Mouse (Mus musculus) induced T-regulatory cell, adult 2 months (primary cell): ENCODE data around the gene Cd34.

Experiments
- DNase-seq: peaks from one replicate; pipeline ENCODE4 v3.0.0-alpha.2; 2012; ENCODE audit warnings: low read depth

Cd34 gene

DNA sequence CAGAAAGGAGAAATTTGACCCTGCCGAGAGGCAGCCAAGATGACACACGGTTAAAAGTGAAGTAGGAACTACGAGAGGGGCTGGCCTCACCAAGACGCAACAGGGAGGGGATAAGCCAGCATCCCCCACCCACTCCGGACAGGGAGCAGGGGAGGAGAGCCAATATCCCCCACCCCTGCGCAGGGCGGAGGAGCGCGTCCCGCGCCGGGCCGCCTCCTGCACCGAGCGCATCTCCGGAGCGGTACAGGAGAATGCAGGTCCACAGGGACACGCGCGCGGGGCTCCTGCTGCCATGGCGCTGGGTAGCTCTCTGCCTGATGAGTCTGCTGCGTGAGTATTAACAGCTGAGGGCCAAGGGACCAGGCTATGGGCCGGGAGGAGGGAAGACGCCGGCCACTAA lies at the start of gene Cd34:
Gene Cd34, plus strand, starts transcription at position 105 of the 400 bp plus-strand sequence.
- DNase-seq = no peak

DNA sequence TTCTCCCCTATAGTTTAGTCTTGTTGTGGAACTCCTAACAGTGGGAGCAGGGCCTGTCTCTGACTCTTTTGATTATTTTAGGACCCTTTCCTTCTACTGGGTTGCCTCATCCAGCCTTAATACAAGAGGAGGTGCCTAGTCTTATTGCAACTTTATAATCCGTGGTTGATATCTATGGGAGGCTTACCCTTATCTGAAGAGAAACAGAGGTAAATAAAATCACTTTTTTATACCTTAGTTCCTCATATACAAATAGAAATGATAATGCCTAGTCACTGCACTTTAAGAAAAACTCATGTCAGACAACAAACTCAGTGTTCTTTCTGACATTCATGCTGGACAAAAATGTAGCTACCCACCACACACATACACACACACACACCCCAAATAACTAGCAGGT lies 44.1 kb upstream of the Cd34 start:
- DNase-seq = no peak

DNA sequence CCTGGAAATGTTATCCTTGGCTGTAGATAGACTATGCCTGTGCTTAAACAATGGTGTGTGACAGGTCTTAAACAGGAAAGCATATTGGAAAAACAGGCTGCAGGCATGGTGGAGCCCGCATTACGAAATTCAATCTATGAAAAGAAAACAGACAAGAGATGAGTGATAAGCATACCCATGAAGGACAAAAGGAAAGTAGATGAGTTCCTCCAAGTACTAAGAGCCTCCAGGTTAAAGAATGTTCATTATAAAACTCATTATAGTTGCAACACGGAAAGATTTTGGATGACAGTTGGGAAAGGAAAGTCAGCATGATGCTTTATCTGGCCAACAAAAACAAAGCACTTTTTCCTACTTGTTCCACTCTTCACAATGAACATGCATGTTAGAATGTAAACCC lies 43.3 kb upstream of the Cd34 start:
- no peak for DNase-seq

DNA sequence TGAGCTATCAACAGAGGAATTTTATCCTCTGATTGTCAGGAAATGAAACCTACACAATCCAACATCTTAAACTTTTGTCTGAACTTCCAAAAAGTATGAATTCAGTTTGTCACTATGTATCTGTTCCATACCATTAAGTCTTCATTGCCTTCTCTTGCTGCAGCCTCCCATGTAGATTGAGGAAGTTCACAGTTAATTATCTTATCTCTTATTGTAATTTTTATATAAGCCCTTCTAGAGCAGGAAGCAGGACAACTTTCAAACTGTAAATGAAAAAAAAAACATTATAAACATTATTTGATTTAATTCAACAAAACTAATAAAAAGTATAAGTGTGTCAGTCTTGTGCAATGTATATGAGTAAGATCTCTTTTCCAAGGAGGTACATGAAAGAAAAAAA lies 37.5 kb upstream of the Cd34 start:
- no peak for DNase-seq

DNA sequence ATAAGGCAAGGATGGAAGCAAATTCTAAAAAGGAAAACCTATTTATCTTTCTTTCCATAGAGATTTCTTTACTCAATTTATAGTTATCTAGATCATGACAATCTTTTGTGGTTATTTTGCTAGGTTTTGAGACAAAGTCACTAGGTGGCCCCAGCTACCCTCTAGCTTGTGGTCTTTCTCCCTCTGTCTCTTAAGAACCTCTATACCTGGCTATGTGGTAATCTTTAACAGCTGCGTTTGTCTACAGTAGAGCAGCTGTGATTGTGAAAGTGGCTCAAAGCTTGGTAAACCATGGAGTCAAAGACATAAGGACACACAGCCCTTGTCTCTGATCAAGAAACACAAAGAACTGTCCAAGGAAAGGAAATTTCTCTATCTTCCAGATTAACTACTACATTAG lies 36.8 kb upstream of the Cd34 start:
- DNase-seq = no peak

DNA sequence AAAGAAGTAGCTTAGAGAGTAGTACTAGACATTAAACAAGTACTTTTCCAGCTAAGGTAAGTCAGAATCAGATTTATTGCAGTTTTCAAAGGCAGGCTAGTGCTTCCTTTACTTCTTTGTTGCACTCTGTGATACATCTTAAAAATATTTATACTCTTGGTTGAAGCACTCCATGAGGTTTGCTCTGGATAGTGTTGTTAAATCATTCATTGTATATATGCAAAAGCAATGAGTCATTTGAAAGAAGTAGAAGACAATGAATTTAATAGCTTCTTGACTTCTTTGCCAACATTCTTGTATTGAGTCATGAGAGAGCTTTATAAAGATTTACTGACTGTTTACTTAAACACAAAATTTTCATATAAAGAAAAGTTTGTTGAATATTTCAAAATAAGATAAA lies 29.7 kb upstream of the Cd34 start:
- no peak for DNase-seq

DNA sequence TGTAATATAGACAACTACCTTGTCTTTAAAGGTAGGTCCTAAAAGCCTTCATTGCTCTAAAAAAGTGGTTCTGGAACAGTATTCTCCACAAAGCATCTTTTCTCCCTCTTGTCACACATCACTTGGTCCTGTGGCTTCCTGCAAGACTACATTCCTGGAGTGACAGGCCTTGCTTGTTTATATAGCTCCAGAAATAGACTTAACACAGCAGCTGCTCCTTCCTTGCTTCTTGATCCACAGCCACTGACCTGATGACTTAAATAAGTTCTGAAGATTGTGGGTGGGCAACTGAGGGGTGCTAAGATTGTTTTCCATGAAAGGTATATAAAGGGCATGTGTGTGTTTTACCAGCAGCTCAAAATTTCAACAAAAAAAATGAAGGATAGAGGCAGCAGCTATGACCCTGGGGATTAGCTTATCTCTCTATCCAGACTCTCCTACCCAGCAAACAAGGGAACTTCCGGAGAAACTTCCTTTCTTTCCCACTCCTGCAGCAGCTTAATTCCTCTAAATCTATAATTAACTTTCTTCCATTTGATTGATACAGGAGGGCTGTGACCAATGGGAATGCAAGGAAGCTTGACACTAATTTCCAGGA lies 12.8 kb upstream of the Cd34 start:
- no peak for DNase-seq

DNA sequence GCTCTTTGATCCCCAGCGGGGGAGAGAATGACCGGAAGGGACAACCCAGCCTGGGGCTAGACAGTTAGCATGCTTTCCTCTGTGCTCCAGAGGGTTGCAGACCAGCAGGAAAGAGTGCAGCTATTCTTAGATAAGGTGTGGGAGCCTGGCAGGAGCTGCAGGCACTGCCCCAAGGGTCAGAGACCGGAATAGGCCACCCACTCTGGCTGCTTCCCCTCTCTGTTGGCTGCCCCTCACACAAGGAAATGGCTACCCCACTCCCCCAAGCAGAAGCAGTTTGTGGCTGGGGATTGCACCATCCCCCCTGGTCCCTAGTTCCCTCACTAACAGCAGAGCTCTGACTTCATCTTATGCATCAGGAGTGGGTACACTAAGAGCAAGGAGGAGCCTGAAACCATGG lies 10.7 kb upstream of the Cd34 start:
- DNase-seq = no peak

DNA sequence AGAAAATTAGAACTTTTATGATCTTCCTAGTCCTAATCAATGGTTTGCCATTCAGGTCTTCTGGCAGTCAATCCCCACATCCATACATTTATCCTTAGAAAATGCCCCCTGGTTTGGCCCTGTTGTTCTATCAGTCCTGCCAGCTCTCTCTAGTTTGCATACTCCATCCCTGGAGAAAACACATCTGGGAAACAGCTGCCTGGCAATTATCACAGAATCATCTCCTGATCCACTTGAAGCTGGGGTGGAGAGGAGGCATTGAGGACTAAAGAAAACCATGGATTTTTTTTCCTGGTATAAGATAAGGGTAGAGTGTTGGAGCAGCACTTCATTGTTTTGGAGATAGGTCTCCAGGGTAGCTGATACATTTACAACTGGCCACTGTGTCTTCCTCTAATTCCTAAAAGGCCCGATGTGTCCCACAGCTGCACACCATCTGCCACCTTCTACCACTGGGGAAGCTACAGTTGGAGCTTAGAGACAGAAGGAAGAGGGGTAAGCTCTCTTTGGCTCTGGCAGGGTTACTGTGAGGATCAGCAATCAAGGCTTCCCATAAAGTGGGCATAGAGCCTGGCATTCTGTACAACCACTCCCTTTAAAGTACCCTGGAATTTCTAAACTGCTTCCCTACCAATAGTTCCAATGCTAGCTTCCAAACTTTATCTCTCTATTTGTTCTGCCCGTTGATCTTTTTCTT lies 9.2 kb upstream of the Cd34 start:
- DNase-seq = no peak

DNA sequence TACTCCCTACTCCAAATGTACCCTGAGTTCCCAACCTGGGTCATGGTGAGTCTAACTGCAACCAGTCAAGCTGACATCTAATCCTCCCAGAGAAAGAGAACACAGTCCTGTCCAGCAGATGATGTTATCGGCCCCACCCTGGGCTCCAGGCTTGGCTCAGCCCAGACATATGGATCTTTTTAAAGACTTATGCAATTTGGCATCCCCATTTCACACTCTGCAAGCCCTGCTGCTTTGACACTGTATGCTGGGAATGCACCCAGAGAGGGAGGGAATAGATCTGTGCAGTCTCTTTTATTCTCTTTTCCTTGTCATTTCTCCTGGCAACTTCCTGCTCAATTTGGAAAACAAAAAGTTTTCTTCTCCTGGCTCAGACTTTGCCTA lies 8.7 kb upstream of the Cd34 start:
- DNase-seq = no peak

DNA sequence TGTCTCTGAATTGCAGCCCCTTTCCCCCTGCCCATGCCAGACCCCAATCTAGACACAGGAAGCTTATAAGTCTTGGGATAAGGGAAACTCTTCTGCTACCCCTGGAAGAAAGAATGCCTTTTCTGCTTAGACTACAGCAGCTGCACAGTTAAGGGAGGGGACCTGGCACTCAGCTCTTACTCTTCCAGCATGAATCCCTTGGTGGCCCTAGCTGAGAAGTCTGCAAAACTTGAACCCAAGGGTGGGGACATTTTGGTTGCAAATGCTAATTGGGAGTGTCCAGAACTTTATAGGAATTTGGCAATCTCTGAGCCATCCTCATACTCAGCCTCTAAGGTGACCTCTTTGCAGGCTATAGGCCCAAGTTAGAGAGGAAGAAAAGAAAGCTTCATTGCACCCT lies 7.9 kb upstream of the Cd34 start:
- no peak for DNase-seq

DNA sequence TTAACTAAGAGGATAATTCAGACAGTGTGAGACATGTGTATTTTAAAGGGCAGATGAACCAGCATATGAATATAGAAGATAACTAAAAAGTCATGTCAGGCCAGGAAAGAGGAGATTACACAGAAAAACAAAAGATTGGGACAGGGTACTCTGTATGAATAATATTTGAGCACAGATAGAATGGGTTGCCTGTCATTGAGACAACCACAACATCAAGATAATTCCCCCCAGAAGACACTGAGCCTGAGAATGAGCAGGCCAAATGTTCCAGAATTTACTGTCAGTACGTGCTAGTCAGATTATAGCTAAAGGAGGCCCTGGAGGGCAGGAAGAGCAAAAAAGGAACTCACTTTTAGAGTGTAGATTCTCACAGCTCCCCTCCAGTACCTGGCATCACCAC lies 3.3 kb upstream of the Cd34 start:
- DNase-seq = no peak

DNA sequence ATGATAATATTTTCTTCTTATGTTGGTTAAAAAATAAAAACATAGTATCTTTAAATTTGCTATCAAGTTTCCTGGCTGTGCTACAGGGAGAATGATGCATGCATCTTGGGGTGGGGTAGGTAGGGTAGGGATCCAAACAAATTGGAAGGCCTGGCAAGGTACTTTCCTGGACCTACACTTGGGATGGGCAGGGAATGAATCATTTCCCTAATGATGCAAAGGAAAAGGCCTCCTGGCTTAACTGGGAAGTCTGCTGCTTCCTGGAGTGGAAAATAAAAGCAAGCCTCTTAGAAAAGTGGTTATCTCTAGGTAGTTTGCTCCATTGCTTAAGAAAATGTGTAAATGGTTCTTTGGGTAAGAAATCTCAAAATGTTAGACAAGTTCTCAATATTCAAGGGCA lies 2.9 kb downstream of the Cd34 start:
- no peak for DNase-seq

DNA sequence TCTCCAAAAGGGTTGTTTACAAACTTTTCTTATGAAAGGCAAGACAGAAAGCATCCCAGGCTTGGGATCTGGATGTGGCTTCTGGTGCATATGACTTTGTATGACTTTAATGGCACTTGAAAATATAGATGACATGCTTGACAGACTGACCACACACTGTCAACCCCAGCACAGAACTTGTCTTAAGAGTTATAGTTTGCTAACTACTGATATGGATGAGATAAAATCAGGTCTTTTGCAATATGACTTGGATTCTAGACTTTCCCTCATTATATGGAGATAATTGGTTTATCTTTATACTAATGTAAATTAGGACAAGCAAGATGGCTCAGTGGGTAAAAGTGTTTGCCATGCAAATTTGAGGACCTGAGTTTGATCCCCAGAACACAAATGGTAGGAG lies 4.3 kb downstream of the Cd34 start:
- DNase-seq = no peak

DNA sequence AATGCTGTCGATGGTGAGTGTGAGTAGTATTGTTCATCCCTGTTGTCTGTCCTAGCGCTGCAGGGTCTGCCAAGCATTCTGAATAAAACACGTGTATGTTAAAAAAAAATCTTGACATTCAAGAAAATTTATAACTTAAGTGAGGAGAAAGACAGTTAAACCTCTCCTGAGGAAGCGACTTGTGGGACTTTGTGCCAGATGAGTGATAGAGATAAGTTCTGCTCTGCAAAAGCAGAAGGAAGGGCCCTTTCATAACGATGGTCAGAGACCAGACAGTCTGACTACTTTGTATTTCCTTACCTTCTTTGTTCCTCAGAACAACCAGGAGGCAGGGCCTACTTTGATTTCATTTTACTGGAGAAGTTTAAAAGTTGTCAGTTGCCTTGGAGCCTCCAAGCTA lies 4.9 kb downstream of the Cd34 start:
- no peak for DNase-seq

DNA sequence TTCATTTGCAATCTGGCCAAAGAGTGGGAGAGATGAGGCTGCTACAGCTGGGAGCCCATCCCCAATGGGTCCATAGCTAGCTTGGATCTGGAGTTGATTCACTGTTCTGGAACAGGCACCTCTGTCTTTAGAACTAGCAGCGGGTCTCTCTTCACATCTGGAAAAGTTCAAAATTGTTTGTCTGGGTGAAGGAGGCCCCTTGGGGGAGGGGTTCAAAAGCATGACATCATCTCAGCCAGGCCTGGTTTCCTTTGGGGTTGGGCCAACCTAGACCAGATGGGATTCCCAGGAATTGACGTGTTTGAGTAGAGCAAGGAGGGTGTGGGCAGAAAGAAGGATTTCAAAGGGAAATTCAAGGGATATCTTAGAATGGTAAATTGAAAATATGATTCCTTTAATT lies 6.8 kb downstream of the Cd34 start:
- no peak for DNase-seq

DNA sequence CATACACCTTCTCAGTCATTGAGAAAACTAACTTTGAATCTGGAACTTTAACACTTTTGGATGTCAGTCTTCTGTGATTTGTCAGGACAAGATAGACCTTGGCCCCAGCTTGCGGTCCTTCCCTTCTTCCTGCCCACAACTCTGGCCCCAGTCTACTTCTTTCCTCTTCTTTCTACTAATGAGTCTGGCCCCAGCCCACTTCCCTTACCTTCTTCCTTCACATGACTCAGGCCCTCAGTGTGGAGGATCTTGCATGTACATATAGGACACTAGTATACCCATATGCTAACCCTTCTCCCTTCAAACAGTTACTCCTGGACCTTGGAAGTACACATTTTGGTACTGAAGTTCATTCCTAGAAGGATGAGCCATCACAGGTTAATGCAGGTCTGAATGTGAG lies 7.8 kb downstream of the Cd34 start:
- DNase-seq = no peak

DNA sequence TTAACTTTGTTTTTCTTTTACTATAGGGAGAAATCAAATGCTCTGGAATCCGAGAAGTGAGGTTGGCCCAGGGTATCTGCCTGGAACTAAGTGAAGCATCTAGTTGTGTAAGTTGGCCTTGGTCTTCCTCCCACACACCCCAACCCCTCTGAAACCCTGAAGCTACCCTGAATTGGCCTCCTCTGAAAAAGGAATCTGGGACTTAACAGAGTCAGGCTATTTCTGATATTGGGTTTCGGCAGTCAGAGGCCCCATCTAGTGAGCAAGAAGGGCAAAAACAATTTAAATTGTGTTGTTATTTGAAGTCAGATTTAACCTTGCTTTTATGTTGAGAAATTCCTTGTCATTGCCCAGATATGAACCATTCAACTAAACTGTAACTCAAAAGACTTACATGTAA lies 12.3 kb downstream of the Cd34 start:
- DNase-seq = no peak

DNA sequence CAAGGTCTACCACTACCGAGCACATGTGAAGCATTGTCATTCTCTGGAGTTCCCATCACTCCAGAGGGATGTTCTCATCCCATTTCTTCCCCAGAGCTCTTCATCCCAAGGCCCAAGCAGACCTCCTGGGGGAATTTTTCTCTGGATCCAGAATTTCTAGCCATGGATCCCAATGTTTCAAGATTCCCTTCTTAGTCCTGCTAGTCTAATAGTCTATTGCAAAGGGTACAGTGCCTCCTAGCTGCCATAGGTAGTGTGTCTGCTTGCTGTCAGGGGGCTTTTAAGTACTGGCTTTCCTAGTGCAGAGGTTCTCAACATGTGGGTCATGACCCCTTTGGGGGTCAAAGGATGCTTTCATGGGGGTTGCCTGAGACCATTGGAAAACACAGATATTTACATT lies 14.3 kb downstream of the Cd34 start:
- no peak for DNase-seq

DNA sequence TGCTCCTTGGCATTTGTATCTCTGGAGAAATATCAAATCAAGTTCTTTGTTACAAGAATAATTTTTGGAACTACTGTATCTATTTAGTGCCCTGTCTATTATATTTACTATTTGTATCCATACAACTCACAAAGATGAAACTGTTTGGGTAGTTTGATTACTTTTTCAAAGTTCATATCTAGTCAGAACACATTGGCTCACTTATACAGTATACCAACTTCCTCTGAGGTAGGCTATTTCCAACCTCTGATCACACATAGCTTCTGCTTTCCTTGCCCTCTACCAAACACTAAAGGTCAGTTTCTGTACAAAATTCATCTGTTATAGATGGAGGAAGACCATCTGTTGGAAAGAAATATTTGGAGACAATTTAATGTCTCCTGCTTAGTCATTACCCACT lies 16.1 kb downstream of the Cd34 start:
- DNase-seq = no peak

DNA sequence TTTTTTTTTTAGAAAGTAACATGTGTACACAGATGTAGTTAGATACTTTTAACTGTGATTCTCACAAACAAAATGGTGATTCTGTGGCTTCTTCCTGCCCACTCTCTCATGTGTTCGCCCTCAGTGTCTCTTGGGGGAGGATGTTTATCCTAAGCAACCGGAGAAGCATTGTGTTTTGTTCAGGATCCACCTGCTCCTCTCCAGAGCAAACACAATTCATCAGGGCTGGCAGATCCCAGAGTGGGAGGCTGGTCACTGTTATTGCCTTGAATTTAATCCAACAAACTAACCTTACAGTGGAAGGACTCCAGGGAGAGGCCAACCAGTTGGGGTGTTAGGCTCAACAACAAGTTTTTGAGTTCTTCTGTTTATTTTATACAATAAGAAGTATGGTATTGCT lies 17.1 kb downstream of the Cd34 start:
- no peak for DNase-seq

DNA sequence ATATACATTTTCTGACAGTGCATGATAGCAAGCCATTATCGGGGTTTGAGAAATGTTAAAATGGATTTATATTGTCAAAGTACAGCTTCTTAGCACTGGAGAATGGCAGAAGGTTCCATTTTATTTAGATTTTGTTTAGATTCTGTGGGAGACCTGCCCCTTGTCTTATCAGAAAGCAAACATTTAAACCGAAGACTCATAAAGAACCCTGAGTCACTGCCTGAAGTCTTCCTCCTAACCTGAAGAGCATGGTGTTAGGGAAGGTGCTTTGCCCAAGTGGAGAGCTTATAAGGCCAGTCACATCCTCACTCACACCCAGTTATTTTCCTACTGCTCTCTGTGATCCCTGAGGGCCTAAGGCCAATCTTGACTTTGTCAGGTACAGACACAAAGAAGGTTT lies 18.4 kb downstream of the Cd34 start:
- DNase-seq = no peak

DNA sequence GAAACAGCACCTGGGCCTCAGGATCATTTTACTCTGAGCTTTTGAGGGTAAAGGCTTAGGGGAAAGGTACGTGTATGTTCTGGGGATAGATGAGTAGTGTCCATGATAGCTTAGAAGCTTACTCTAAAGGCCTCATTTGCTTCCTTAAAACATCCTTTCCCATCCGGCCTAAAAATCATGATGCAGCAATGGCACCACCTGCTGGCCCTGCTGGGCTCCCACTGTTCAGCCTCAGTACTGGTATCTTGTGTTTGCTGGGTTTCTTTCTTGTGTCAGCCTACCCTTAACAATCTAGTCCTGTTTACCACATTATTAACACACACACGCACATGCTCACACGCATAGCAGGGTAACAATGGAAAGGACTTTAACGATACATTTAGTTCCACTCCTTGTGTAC lies 23.6 kb downstream of the Cd34 start:
- peak; percentile 66 for DNase-seq

DNA sequence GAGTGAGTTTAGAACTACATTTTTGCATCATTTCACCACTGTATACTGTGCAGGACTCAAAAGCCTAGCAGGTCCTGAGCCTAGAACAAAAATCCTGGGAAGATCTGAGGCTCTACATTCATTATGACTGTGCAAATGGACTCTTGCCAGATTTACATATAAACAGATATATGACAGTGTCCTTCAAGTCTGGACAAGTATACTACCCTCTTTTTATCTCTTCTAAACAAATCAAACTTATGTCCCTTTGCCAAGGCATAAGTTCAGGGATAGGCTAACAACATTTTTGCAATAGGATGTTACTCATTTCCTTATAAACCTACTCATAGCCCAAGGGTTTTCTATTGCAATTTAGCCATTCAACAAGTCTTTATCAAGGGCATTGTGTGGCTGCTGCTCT lies 24.1 kb downstream of the Cd34 start:
- DNase-seq = no peak

DNA sequence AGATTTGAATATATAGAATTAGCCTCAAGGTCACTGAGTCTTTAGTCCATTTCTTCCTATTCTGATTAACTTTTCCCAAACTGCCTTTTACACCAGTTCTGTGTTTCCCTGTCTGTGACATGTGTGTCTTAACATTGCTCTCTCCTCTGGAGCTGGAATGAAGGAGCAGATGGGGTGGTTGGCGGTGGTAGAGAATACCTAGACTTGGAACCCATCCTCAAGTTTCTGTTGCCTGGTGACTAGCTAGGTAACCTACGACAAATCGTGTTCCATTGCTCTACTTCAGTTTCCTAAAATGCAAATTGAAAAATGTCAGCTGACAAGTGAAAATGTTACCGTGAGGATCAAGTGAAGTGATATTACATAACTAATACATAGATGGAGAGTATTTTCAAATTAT lies 33.4 kb downstream of the Cd34 start:
- DNase-seq = no peak
